Mouse (Mus musculus) intestine, postnatal 0 days (tissue): ENCODE data around the gene Hoxc9. TPM values are rescaled to one million over a fixed set of nuclear protein-coding genes. Genes with fewer than 3 reads are reported as not detected.

Experiments used
- ATAC-seq: fragments of 200-750 bp; cut with Nextera tagmentation; 2 replicates; pipeline ENCODE4 v1.8.0; 2017; ENCODE audit warnings: mild to moderate bottlenecking, moderate TSS enrichment, moderate library complexity
- H3K27ac ChIP-seq: fragments of 300-500 bp; sonication (generic); 2 replicates; pipeline ENCODE4 v1.5.1; 2014; ENCODE audit warnings: mild to moderate bottlenecking, low read depth, low read length, moderate library complexity
- H3K27me3 ChIP-seq: fragments of 300-500 bp; sonication (generic); replicated peaks from 2 replicates; pipeline ENCODE4 v1.6.1; 2014; ENCODE audit warnings: low read length, mixed read lengths; ENCODE audit not compliant: control insufficient read depth, insufficient read depth
- H3K36me3 ChIP-seq: fragments of 300-500 bp; sonication (generic); 2 replicates; pipeline ENCODE4 v1.6.1; 2014; ENCODE audit warnings: mild to moderate bottlenecking, moderate library complexity; ENCODE audit not compliant: control insufficient read depth, insufficient read depth
- H3K4me1 ChIP-seq: fragments of 300-500 bp; sonication (generic); replicated peaks from 2 replicates; pipeline ENCODE4 v1.6.1; 2014; ENCODE audit warnings: antibody characterized with exemption, low read length, mixed read lengths; ENCODE audit not compliant: control insufficient read depth, insufficient read depth
- H3K4me2 ChIP-seq: fragments of 300-500 bp; sonication (generic); replicated peaks from 2 replicates; pipeline ENCODE4 v1.6.1; 2014; ENCODE audit warnings: low read depth, mild to moderate bottlenecking, moderate library complexity
- H3K4me3 ChIP-seq: fragments of 300-500 bp; sonication (generic); 2 replicates; pipeline ENCODE4 v1.5.1; 2014; ENCODE audit warnings: low read depth, low read length
- H3K9ac ChIP-seq: fragments of 300-500 bp; sonication (generic); 2 replicates; pipeline ENCODE4 v1.6.1; 2014; ENCODE audit warnings: mild to moderate bottlenecking, low read depth, low read length
- H3K9me3 ChIP-seq: fragments of 300-500 bp; sonication (generic); 2 replicates; pipeline ENCODE4 v1.6.1; 2016; ENCODE audit warnings: mixed run types; ENCODE audit not compliant: control insufficient read depth
- CTCF ChIP-seq: sonication (generic); IDR thresholded peaks from 2 replicates; pipeline ENCODE4 v1.5.1; 2016; ENCODE audit warnings: low read depth, mild to moderate bottlenecking, control low read depth, antibody characterized with exemption, moderate library complexity
- WGBS: fragments of 180-500 bp; shearing (Covaris S2); extraction: QIAGEN DNeasy Blood & Tissue Kit; methylation state at CpG from one replicate; pipeline ENCODE4 v1.1.7; 2014; 5-methylcytosine and 5-hydroxymethylcytosine counted together
- microRNA counts: library from miRNA; unstranded; fragments of <30 nt; microRNA quantifications from one replicate; lab custom pipeline; 2016
- microRNA-seq: library from miRNA; unstranded; fragments of <30 nt; microRNA quantifications from one replicate; pipeline ENCODE4, GENCODE M21; 2016
- polyA plus RNA-seq: library from polyadenylated mRNA; unstranded; fragments of >200 nt; fragmentation: Nextera tagmentation; extraction: Ambion mirVana; gene quantifications from 2 replicates; pipeline ENCODE4 v1.2.1, GENCODE M21; 2015

Gene Hoxc9
- polyA plus RNA-seq, 1 experiment from 2014 or later: 0.43 TPM

GRCm38 (mm10) chr15:103032167-103032566 lies 55.9 kb downstream of the Hoxc9 start:
- no peak overlapping the region for H3K27ac ChIP-seq
- H3K4me3 ChIP-seq: peak overlapping the region; percentile 7; the same call in 1 of the 2 replicates

GRCm38 (mm10) chr15:103032646-103033575 lies 56.7 kb downstream of the Hoxc9 start:
- Histone ChIP-seq H3K4me1 (no peaks in the 10 kb centered on the region), H3K27ac (no peak overlapping the region), H3K4me3 (peak overlapping the region; percentile 7; the same call in 1 of the 2 replicates), H3K27me3 (peaks cover 73% of the 10 kb centered on the region), H3K36me3 (no peaks in the 10 kb centered on the region), H3K4me2 (peak overlapping the region; percentile 35; the same call in 1 of the 2 replicates), H3K9ac (no peak overlapping the region), H3K9me3 (no peaks in the 10 kb centered on the region)
- no peak for TF ChIP-seq CTCF
- no peak for ATAC-seq
- 3% methylated on average over 26 of the region's 26 CpGs for WGBS

More at GRCm38 (mm10) chr15:103032167-103032566, 55.9 kb downstream of the Hoxc9 start:
- 0% methylated on average over 2 of the region's 3 CpGs for WGBS
- no peak for TF ChIP-seq CTCF
- Histone ChIP-seq H3K36me3 (no peaks in the 10 kb centered on the region), H3K4me2 (no peak overlapping the region), H3K9ac (no peak overlapping the region), H3K27me3 (peaks cover 77% of the 10 kb centered on the region), H3K4me1 (no peaks in the 10 kb centered on the region), H3K9me3 (no peaks in the 10 kb centered on the region)
- ATAC-seq: no peak

GRCm38 (mm10) chr15:103034043-103034806 lies 58.0 kb downstream of the Hoxc9 start:
- H3K9me3 ChIP-seq: no peaks in the 10 kb centered on the region
- ATAC-seq: no peak
- H3K4me3 ChIP-seq: peak overlapping the region; percentile 41
- WGBS: 3% methylated on average over 24 of the region's 24 CpGs
- peaks cover 73% of the 10 kb centered on the region for H3K27me3 ChIP-seq
- H3K27ac ChIP-seq: no peak overlapping the region
- H3K9ac ChIP-seq: peak overlapping the region; percentile 35; the same call in 1 of the 2 replicates
- no peaks in the 10 kb centered on the region for H3K4me1 ChIP-seq
- no peaks in the 10 kb centered on the region for H3K36me3 ChIP-seq
- no peak for TF ChIP-seq CTCF
- peak overlapping the region; percentile 58 for H3K4me2 ChIP-seq

MicroRNAs within 50 kb of the gene (microRNA counts, 519-probe panel; counts per million panel counts)
- microRNA mmu-miR-615-3p (lab: Ali Mortazavi, UCI) (not detected), microRNA mmu-miR-615-5p (lab: Ali Mortazavi, UCI) (not detected)

Small RNAs within 50 kb of the gene (microRNA-seq; reads per million reads assigned to microRNA genes)
- 9.5 reads per million, percentile 20 among the genes with 10 or more reads in this experiment for gene Mir196a-2
- gene Mir615: 290 reads per million, percentile 61 among the genes with 10 or more reads in this experiment

Other genes with a start within 250 kb of the Hoxc9 start
- gene Hoxc13, start 55.3 kb upstream of the Hoxc9 start, polyA plus RNA-seq: not detected in 2 replicates
- not detected in 2 replicates for gene Hoxc12, start 39.7 kb upstream of the Hoxc9 start, polyA plus RNA-seq
- not detected in 2 replicates for gene Hoxc11, start 22.0 kb upstream of the Hoxc9 start, polyA plus RNA-seq
- 0.25 TPM in 1 of 2 replicates, not detected in the other for gene Hoxc10, start 9.6 kb upstream of the Hoxc9 start, polyA plus RNA-seq
- 3.4 and 3.9 TPM in 2 replicates for gene Hoxc5, start 9.0 kb upstream of the Hoxc9 start, polyA plus RNA-seq
- 3.5 and 4.6 TPM in 2 replicates for gene Hoxc8, start 14.2 kb downstream of the Hoxc9 start, polyA plus RNA-seq
- gene Hoxc6, start 21.8 kb downstream of the Hoxc9 start, polyA plus RNA-seq: 3.0 and 3.5 TPM in 2 replicates
- 4.8 and 5.2 TPM in 2 replicates for gene Hoxc4, start 42.5 kb downstream of the Hoxc9 start, polyA plus RNA-seq
- 8.6 and 9.2 TPM in 2 replicates for gene Smug1, start 190.7 kb downstream of the Hoxc9 start, polyA plus RNA-seq